Comparison of ENCODE assay signal across 15 mouse cellular contexts in the genomic region with DNA sequence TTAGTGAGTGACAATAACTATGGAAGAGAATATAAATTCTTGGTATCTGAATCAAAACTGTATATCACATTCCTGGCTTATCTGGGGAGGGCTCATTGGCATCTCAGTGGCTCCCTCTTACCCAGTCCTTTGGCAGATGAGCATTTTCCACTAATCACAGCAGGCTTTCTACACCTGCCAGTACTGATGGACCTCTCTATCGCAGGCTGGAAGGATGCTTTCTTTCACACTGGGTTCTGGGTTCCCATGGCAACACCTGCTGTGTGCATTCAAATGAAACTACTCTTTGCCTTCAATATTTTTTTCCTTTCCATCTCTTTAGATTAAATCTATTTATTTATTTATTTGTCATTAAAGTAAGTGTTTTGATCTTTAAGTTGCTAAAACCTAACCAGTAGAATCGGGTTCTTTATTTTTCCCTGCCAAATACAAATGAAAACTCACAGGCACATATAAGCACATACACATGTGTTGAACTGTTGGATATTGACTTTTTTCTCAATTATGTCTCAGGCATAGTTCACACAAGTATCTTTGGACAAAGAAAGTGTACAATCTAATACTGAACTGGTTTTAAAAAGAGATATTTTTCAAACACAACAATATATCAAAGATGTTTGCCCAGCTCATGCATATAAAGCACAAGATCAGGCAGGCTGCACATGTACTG.
DNase-seq lines count a peak whose midpoint lies in the region; ATAC-seq lines count a peak whose summit lies in the region.
"Had no signal": no experiment of that assay in that cellular context is flagged by ENCODE, and none has a peak within 500 bp of the region (broad histone marks: within the 10 kb centered on the region; RNA-seq: fewer than 3 reads in every experiment).

No protein-coding gene starts in this region.

- ATAC-seq in frontal cortex, adult (ENCODE audit: low TSS enrichment) = no peak; the same call in 1 of the 2 replicates
- peak; percentile 70; the same call in 1 of the 2 replicates for ATAC-seq in cerebellum, adult (ENCODE audit: insufficient number of reproducible peaks, low FRiP score, low TSS enrichment)
- ATAC-seq in forebrain, embryonic 12.5 days (ENCODE audit: low FRiP score) = peak; percentile 73; the same call in 1 of the 2 replicates
- peak; percentile 70; the same call in 1 of the 2 replicates for ATAC-seq in midbrain, embryonic 14.5 days (ENCODE audit: low FRiP score, low TSS enrichment)
- ATAC-seq: intestine, embryonic 16.5 days had no signal

- intact Hi-C loops in left cerebral cortex, postnatal 36 days (cut with DNase I) = no loop called here

- no peaks in the 10 kb centered on the region for H3K36me3 ChIP-seq in forebrain, embryonic 12.5 days (replicated peaks)
- H3K36me3 ChIP-seq in midbrain, embryonic 14.5 days (ENCODE audit: control insufficient read depth, insufficient read depth, low read length) = no peaks in the 10 kb centered on the region

- peak; percentile 1 to 2 for DNase-seq in frontal cortex, postnatal 36 days (ENCODE audit: low spot score in 2 of 2)
- peak; percentile 74 for DNase-seq in midbrain, embryonic 14.5 days
- DNase-seq in spleen, postnatal 36 days (ENCODE audit: low spot score in 2 of 2) = no peak
- DNase-seq in left cerebral cortex, postnatal 36 days (ENCODE audit: low spot score in 2 of 2) = no peak
- DNase-seq in left cerebral cortex, adult 8-10 months (ENCODE audit: low spot score in 2 of 2) = no peak
- DNase-seq: adrenal gland, postnatal 36 days; gastrocnemius, postnatal 10 days; kidney, postnatal 36 days; lung, postnatal 36 days had no signal

- no peaks in the 10 kb centered on the region for H3K9me3 ChIP-seq in forebrain, embryonic 12.5 days
- H3K9me3 ChIP-seq in midbrain, embryonic 14.5 days (ENCODE audit: control insufficient read depth, low read length) = no peaks in the 10 kb centered on the region

- H3K27ac ChIP-seq in forebrain, embryonic 12.5 days = no peak overlapping the region
- H3K27ac ChIP-seq in midbrain, embryonic 14.5 days (replicated peaks; ENCODE audit: low read depth, low read length) = no peak overlapping the region; the same call in 1 of the 2 replicates
- H3K27ac ChIP-seq: liver, embryonic 14.5 days had no signal

- H3K27me3 ChIP-seq in forebrain, embryonic 12.5 days = no peaks in the 10 kb centered on the region
- H3K27me3 ChIP-seq in midbrain, embryonic 14.5 days (ENCODE audit: control insufficient read depth, insufficient read depth, low read length) = no peaks in the 10 kb centered on the region

- 51% methylated on average over 2 of the region's 2 CpGs for WGBS in forebrain, embryonic 12.5 days
- WGBS in midbrain, embryonic 14.5 days = 44% methylated on average over 2 of the region's 2 CpGs

- H3K4me3 ChIP-seq in forebrain, embryonic 12.5 days (replicated peaks) = no peak overlapping the region
- no peak overlapping the region for H3K4me3 ChIP-seq in midbrain, embryonic 14.5 days (replicated peaks; ENCODE audit: low read depth, low read length)
- H3K4me3 ChIP-seq: myocyte had no signal

- H3K9ac ChIP-seq in forebrain, embryonic 12.5 days = no peak overlapping the region
- H3K9ac ChIP-seq in midbrain, embryonic 14.5 days (replicated peaks; ENCODE audit: low read length) = no peak overlapping the region
- H3K9ac ChIP-seq: liver, embryonic 14.5 days had no signal

- no peak overlapping the region for H3K4me2 ChIP-seq in forebrain, embryonic 12.5 days
- no peak overlapping the region for H3K4me2 ChIP-seq in midbrain, embryonic 14.5 days (ENCODE audit: low read length)

- H3K4me1 ChIP-seq in forebrain, embryonic 12.5 days = no peaks in the 10 kb centered on the region
- H3K4me1 ChIP-seq in midbrain, embryonic 14.5 days (ENCODE audit: control insufficient read depth, insufficient read depth, low read length) = 0 out of 2 replicates have a peak, but pooled peaks cover 7% of the 10 kb centered on the region

Comparison
In these comparisons a context has a peak if more than half of its experiments do, and no peak if none do; other contexts are left out.
1. DNase-seq: peak in frontal cortex, postnatal 36 days (2 of 2) and midbrain, embryonic 14.5 days (single experiment); none in spleen, postnatal 36 days (0 of 2), left cerebral cortex, postnatal 36 days (0 of 2) and left cerebral cortex, adult 8-10 months (0 of 2).